Mouse (Mus musculus) bone marrow, adult 2 months (tissue): ENCODE measurements around the gene Miga1.

Experiments used
- CTCF ChIP-seq: fragments of 200-500 bp; IDR thresholded peaks from 2 replicates; pipeline ENCODE4 v1.5.1; 2011; ENCODE audit warnings: low read length, control low read depth; ENCODE audit not compliant: control insufficient read depth, insufficient read depth
- POLR2A ChIP-seq: fragments of 200-500 bp; IDR thresholded peaks from 2 replicates; pipeline ENCODE4 v1.6.1; 2011; ENCODE audit warnings: low read depth, mild to moderate bottlenecking, control low read depth, low read length, borderline replicate concordance; ENCODE audit not compliant: control insufficient read depth

DNA sequence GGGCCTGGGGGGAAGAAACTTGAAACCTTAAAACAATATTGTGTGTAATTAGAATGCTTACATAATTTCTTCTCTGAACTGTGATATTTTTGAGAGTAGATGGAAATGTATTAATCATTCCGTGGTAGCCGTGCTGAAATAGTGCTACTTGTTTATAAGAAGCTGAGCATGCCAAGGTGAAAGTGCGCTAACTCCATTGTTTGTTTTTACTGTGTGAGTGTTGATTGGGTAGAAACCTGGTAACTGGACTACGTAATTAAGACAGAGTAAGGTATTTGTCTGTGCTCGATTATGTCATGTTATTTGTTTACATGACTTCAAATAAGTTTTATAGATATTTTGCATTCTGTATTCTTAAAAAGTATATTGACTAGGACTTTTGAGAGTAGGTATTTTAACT lies 110.9 kb downstream of the Miga1 start:
- TF ChIP-seq POLR2A, result no peak
- no peak for TF ChIP-seq CTCF
